9 mouse cellular contexts compared by ENCODE assay signal in the genomic region with DNA sequence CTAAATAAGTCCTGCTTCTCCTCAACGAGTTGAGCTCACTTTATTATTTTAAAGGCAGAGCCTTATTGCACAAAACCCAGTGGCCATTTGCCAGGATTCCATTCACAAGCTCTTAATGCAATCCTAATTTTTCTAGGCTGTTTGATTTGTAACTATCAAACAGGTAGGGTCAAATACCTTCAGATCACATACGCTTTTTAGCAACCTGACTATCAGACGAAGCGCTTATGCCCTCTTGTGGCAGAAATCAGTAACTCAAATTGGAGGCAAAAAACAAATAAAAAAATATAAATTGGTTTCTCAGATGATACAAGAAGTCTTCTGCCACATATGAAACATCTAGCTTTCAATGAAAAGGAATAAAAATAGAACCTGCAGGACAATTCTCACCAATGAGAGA. TPM values are rescaled to one million over a fixed set of nuclear protein-coding genes. Genes with fewer than 3 reads are reported as not detected.
A peak's percentile ranks its signal among the peaks of the same experiment; 100 is the strongest.
DNase-seq lines count a peak whose midpoint lies in the region; ATAC-seq and TF ChIP-seq lines count a peak whose summit lies in the region.
"Had no signal": no experiment of that assay in that cellular context is flagged by ENCODE, and none has a peak within 500 bp of the region (broad histone marks: within the 10 kb centered on the region; RNA-seq: fewer than 3 reads in every experiment).

No protein-coding gene starts in this region.

- intact Hi-C loops in heart, adult 2 months (cut with DNase I) = loop anchor here (2.0 kb wide), 1 partner anchor 73 kb away; no protein-coding TSS in a partner anchor
- intact Hi-C loops in gastrocnemius, postnatal 36 days (cut with DNase I) = no loop called here

- 21% methylated on average over 4 of the region's 4 CpGs for WGBS in heart, adult 2 months
- 31% methylated on average over 4 of the region's 4 CpGs for WGBS in heart, embryonic 10.5 days
- WGBS in liver, embryonic 15.5 days (ENCODE audit: insufficient replicate concordance) = 21% methylated on average over 4 of the region's 4 CpGs

- no peak overlapping the region for H3K9ac ChIP-seq in heart, adult 2 months (ENCODE audit: low read depth, low read length)
- no peak overlapping the region for H3K9ac ChIP-seq in liver, embryonic 15.5 days

- no peaks in the 10 kb centered on the region for H3K79me2 ChIP-seq in heart, adult 2 months (replicated peaks; ENCODE audit: control insufficient read depth, insufficient read depth, low read length)

- H3K4me3 ChIP-seq in heart, adult 2 months = no peak overlapping the region
- no peak overlapping the region for H3K4me3 ChIP-seq in heart, embryonic 10.5 days
- no peak overlapping the region for H3K4me3 ChIP-seq in liver, embryonic 15.5 days (replicated peaks)

- no peaks in the 10 kb centered on the region for H3K36me3 ChIP-seq in heart, adult 2 months (ENCODE audit: control insufficient read depth, insufficient read depth, low read length)
- H3K36me3 ChIP-seq in heart, embryonic 10.5 days = no peaks in the 10 kb centered on the region
- peaks cover 65% of the 10 kb centered on the region for H3K36me3 ChIP-seq in liver, embryonic 15.5 days (replicated peaks)

- H3K27ac ChIP-seq in heart, adult 2 months = no peak overlapping the region
- no peak overlapping the region for H3K27ac ChIP-seq in heart, embryonic 10.5 days
- H3K27ac ChIP-seq in liver, embryonic 15.5 days (replicated peaks) = no peak overlapping the region

- H3K9me3 ChIP-seq in heart, embryonic 10.5 days = no peaks in the 10 kb centered on the region
- H3K9me3 ChIP-seq in liver, embryonic 15.5 days (replicated peaks) = no peaks in the 10 kb centered on the region

- ATAC-seq in liver, embryonic 15.5 days (ENCODE audit: insufficient read depth) = no peak

- DNase-seq in heart, adult 2 months = no peak
- DNase-seq in heart, embryonic 10.5 days (ENCODE audit: low spot score) = no peak
- DNase-seq in 3134 (ENCODE audit: extremely low read depth, insufficient read length, low spot score) = peak; percentile 34
- DNase-seq in brain, embryonic 14.5 days (ENCODE audit: low read depth) = peak; percentile 46
- DNase-seq in frontal cortex, postnatal 14 days (ENCODE audit: low spot score in 2 of 2) = no peak
- no peak for DNase-seq in gastrocnemius, postnatal 36 days
- DNase-seq in spleen, adult 18-20 months = no peak
- DNase-seq: thymus, adult 18-20 months had no signal

- H3K4me2 ChIP-seq in liver, embryonic 15.5 days = 0 out of 2 replicates have a peak overlapping the region, but pooled peaks have one; percentile 2

- H3K27me3 ChIP-seq in heart, adult 2 months (ENCODE audit: control insufficient read depth, insufficient read depth, low read length) = no peaks in the 10 kb centered on the region
- H3K27me3 ChIP-seq in heart, embryonic 10.5 days (ENCODE audit: insufficient read depth, poor library complexity, severe bottlenecking) = no peaks in the 10 kb centered on the region
- no peaks in the 10 kb centered on the region for H3K27me3 ChIP-seq in liver, embryonic 15.5 days

- H3K4me1 ChIP-seq in heart, adult 2 months (ENCODE audit: control insufficient read depth, insufficient read depth, low read length) = no peaks in the 10 kb centered on the region
- H3K4me1 ChIP-seq in heart, embryonic 10.5 days = no peaks in the 10 kb centered on the region
- H3K4me1 ChIP-seq in liver, embryonic 15.5 days (replicated peaks) = peaks cover 37% of the 10 kb centered on the region

- no peak for TF ChIP-seq EP300 in heart, adult 2 months (IDR thresholded peaks at IDR 0.05; ENCODE audit: insufficient read depth, low read depth, low read length)

- peak; percentile 59 for TF ChIP-seq CTCF in heart, adult 2 months (IDR thresholded peaks at IDR 0.05)
- peak; percentile 31; the same call in 1 of the 2 replicates for TF ChIP-seq CTCF in brain, embryonic 14.5 days (IDR thresholded peaks at IDR 0.05; ENCODE audit: borderline replicate concordance, extremely low read depth, insufficient read depth, insufficient read length)

- no peak for TF ChIP-seq POLR2A in heart, adult 2 months (IDR thresholded peaks at IDR 0.05; ENCODE audit: insufficient read depth, low read depth, low read length)
- no peak for TF ChIP-seq POLR2A in brain, embryonic 14.5 days (IDR thresholded peaks at IDR 0.05; ENCODE audit: borderline replicate concordance, extremely low read depth, insufficient read depth, insufficient read length, poor library complexity, severe bottlenecking)

RNA-seq across cellular contexts. Expression of gene Rhag, which starts 12.9 kb away (rescaled TPM):
- under 1 TPM; 0.21 to 0.55 TPM for total RNA-seq in heart, adult 2 months (2021)
- 0.08 and 0.09 TPM in 2 replicates for polyA plus RNA-seq in heart, adult 2 months (2012; rRNA removed)
- 17.4 and 19.3 TPM in 2 replicates for polyA plus RNA-seq in heart, embryonic 10.5 days (2016; fragmentation: Nextera tagmentation; extraction: Ambion mirVana)
- 0.10 and 0.14 TPM in 2 replicates for polyA plus RNA-seq in brain, embryonic 14.5 days (2012; rRNA removed)
- polyA plus RNA-seq in liver, embryonic 15.5 days (2015; fragmentation: Nextera tagmentation; extraction: Ambion mirVana) = 220 and 226 TPM in 2 replicates
- not detected for total RNA-seq in gastrocnemius, postnatal 36 days (2021)

RNA-seq across cellular contexts. Expression of gene Crisp2, which starts 17.0 kb away (rescaled TPM):
- not detected for total RNA-seq in heart, adult 2 months (2021)
- polyA plus RNA-seq in heart, adult 2 months (2012; rRNA removed) = 0.10 and 0.56 TPM in 2 replicates
- polyA plus RNA-seq in heart, embryonic 10.5 days (2016; fragmentation: Nextera tagmentation; extraction: Ambion mirVana) = not detected in 2 replicates
- not detected in 2 replicates for polyA plus RNA-seq in brain, embryonic 14.5 days (2012; rRNA removed)
- polyA plus RNA-seq in liver, embryonic 15.5 days (2015; fragmentation: Nextera tagmentation; extraction: Ambion mirVana) = 0.12 and 0.26 TPM in 2 replicates
- total RNA-seq in gastrocnemius, postnatal 36 days (2021) = not detected

RNA-seq across cellular contexts. Expression of gene 9130008F23Rik, which starts 56.5 kb away (rescaled TPM):
- under 1 TPM; 0.30 to 0.65 TPM for total RNA-seq in heart, adult 2 months (2021)
- polyA plus RNA-seq in heart, adult 2 months (2012; rRNA removed) = 0.97 and 1.1 TPM in 2 replicates
- 3.3 and 3.4 TPM in 2 replicates for polyA plus RNA-seq in heart, embryonic 10.5 days (2016; fragmentation: Nextera tagmentation; extraction: Ambion mirVana)
- polyA plus RNA-seq in brain, embryonic 14.5 days (2012; rRNA removed) = 0.56 and 0.83 TPM in 2 replicates
- 0.20 TPM in 2 replicates for polyA plus RNA-seq in liver, embryonic 15.5 days (2015; fragmentation: Nextera tagmentation; extraction: Ambion mirVana)
- under 1 TPM in 1 of 2 experiments, not detected in 1; 0.23 TPM for total RNA-seq in gastrocnemius, postnatal 36 days (2021)

Comparison
In these comparisons a context has a peak if more than half of its experiments do, and no peak if none do; other contexts are left out.
1. RNA of gene Rhag, which starts 12.9 kb away (polyA plus RNA-seq): 220 to 226 TPM in liver, embryonic 15.5 days and 17.4 to 19.3 TPM in heart, embryonic 10.5 days; 0.10 to 0.14 TPM in brain, embryonic 14.5 days and 0.08 to 0.09 TPM in heart, adult 2 months; every median in the first group is over 10 times any median in the second.
2. DNase-seq: peak in 3134 (single experiment) and brain, embryonic 14.5 days (single experiment); none in heart, adult 2 months (0 of 2), heart, embryonic 10.5 days (single experiment), frontal cortex, postnatal 14 days (0 of 2), gastrocnemius, postnatal 36 days (0 of 2) and spleen, adult 18-20 months (0 of 2).